Mouse (Mus musculus): ENCODE data around the gene Rab4b. TPM values are rescaled to one million over a fixed set of nuclear protein-coding genes. Genes with fewer than 3 reads are reported as not detected.
A peak's percentile ranks its signal among the peaks of the same experiment; 100 is the strongest.

Gene Rab4b
- 64.5 and 65.1 TPM in 2 replicates for polyA plus RNA-seq (2012; rRNA removed)

GRCm38 (mm10) chr7:27178324-27179216 is at the start of gene Rab4b:
Gene Rab4b, minus strand, starts transcription at chr7:27178896.
- peak within 1 kb of the TSS; percentile 93 for H3K4me3 ChIP-seq (ENCODE audit: control insufficient read depth, low read depth, low read length)
- peaks cover 10% of the 10 kb centered on the region for H3K4me1 ChIP-seq (ENCODE audit: control insufficient read depth, insufficient read depth, low read length)
- TF ChIP-seq CTCF (IDR thresholded peaks at IDR 0.05; ENCODE audit: control insufficient read depth, insufficient read depth, insufficient replicate concordance, low read depth, low read length) (peak; percentile 42; the same call in 1 of the 2 replicates), POLR2A (IDR thresholded peaks at IDR 0.05; ENCODE audit: control insufficient read depth, low read depth, low read length) (peak; percentile 40)
- H3K36me3 ChIP-seq (ENCODE audit: control insufficient read depth, insufficient read depth, low read length) = no peaks in the 10 kb centered on the region
- H3K27ac ChIP-seq (ENCODE audit: control insufficient read depth, insufficient read depth, low read depth, low read length) = peak within 1 kb of the TSS; percentile 78
- H3K27me3 ChIP-seq (ENCODE audit: control insufficient read depth, insufficient read depth, low read length) = no peaks in the 10 kb centered on the region

- Histone ChIP-seq H3K4me1 (ENCODE audit: control insufficient read depth, insufficient read depth, low read length) (peaks cover 23% of the 10 kb centered on the region), H3K27ac (ENCODE audit: control insufficient read depth, insufficient read depth, low read depth, low read length) (peak within 1 kb of the TSS; percentile 58), H3K36me3 (ENCODE audit: control insufficient read depth, insufficient read depth, low read length) (no peaks in the 10 kb centered on the region), H3K27me3 (ENCODE audit: control insufficient read depth, insufficient read depth, low read length) (no peaks in the 10 kb centered on the region), H3K4me3 (ENCODE audit: control insufficient read depth, low read depth, low read length) (peak within 1 kb of the TSS; percentile 79)
- TF ChIP-seq CTCF (IDR thresholded peaks at IDR 0.05; ENCODE audit: control insufficient read depth, insufficient read depth, insufficient replicate concordance, low read depth, low read length) = no peak
- peak; percentile 95 for TF ChIP-seq POLR2A (IDR thresholded peaks at IDR 0.05; ENCODE audit: control insufficient read depth, low read depth, low read length)
Measured at GRCm38 (mm10) chr7:27228281-27228821, 49.7 kb upstream of the Rab4b start, which contains the start of gene Itpkc. Gene Itpkc, minus strand, starts transcription at chr7:27228661.

GRCm38 (mm10) chr7:27227676-27228075 is 49.0 kb upstream of the Rab4b start:
- TF ChIP-seq POLR2A (IDR thresholded peaks at IDR 0.05; ENCODE audit: control insufficient read depth, low read depth, low read length) (no peak), CTCF (IDR thresholded peaks at IDR 0.05; ENCODE audit: control insufficient read depth, insufficient read depth, insufficient replicate concordance, low read depth, low read length) (no peak)
- Histone ChIP-seq H3K36me3 (ENCODE audit: control insufficient read depth, insufficient read depth, low read length) (no peaks in the 10 kb centered on the region), H3K27ac (ENCODE audit: control insufficient read depth, insufficient read depth, low read depth, low read length) (peak overlapping the region; percentile 58), H3K27me3 (ENCODE audit: control insufficient read depth, insufficient read depth, low read length) (no peaks in the 10 kb centered on the region), H3K4me3 (ENCODE audit: control insufficient read depth, low read depth, low read length) (peak overlapping the region; percentile 79), H3K4me1 (ENCODE audit: control insufficient read depth, insufficient read depth, low read length) (peaks cover 19% of the 10 kb centered on the region)

GRCm38 (mm10) chr7:27227276-27227675 is 48.6 kb upstream of the Rab4b start:
- peaks cover 16% of the 10 kb centered on the region for H3K4me1 ChIP-seq (ENCODE audit: control insufficient read depth, insufficient read depth, low read length)
- no peak overlapping the region for H3K27ac ChIP-seq (ENCODE audit: control insufficient read depth, insufficient read depth, low read depth, low read length)
- peak overlapping the region; percentile 79 for H3K4me3 ChIP-seq (ENCODE audit: control insufficient read depth, low read depth, low read length)
- TF ChIP-seq CTCF (IDR thresholded peaks at IDR 0.05; ENCODE audit: control insufficient read depth, insufficient read depth, insufficient replicate concordance, low read depth, low read length) (no peak), POLR2A (IDR thresholded peaks at IDR 0.05; ENCODE audit: control insufficient read depth, low read depth, low read length) (no peak)
- no peaks in the 10 kb centered on the region for H3K27me3 ChIP-seq (ENCODE audit: control insufficient read depth, insufficient read depth, low read length)
- no peaks in the 10 kb centered on the region for H3K36me3 ChIP-seq (ENCODE audit: control insufficient read depth, insufficient read depth, low read length)

GRCm38 (mm10) chr7:27224877-27225575 is 46.3 kb upstream of the Rab4b start:
- no peaks in the 10 kb centered on the region for H3K36me3 ChIP-seq (ENCODE audit: control insufficient read depth, insufficient read depth, low read length)
- no peak overlapping the region for H3K27ac ChIP-seq (ENCODE audit: control insufficient read depth, insufficient read depth, low read depth, low read length)
- TF ChIP-seq POLR2A (IDR thresholded peaks at IDR 0.05; ENCODE audit: control insufficient read depth, low read depth, low read length) (no peak), CTCF (IDR thresholded peaks at IDR 0.05; ENCODE audit: control insufficient read depth, insufficient read depth, insufficient replicate concordance, low read depth, low read length) (no peak)
- no peaks in the 10 kb centered on the region for H3K27me3 ChIP-seq (ENCODE audit: control insufficient read depth, insufficient read depth, low read length)
- no peak overlapping the region for H3K4me3 ChIP-seq (ENCODE audit: control insufficient read depth, low read depth, low read length)
- peaks cover 16% of the 10 kb centered on the region for H3K4me1 ChIP-seq (ENCODE audit: control insufficient read depth, insufficient read depth, low read length)

GRCm38 (mm10) chr7:27222538-27222937 is 43.8 kb upstream of the Rab4b start:
- TF ChIP-seq CTCF (IDR thresholded peaks at IDR 0.05; ENCODE audit: control insufficient read depth, insufficient read depth, insufficient replicate concordance, low read depth, low read length) (no peak), POLR2A (IDR thresholded peaks at IDR 0.05; ENCODE audit: control insufficient read depth, low read depth, low read length) (no peak)
- no peak overlapping the region for H3K4me3 ChIP-seq (ENCODE audit: control insufficient read depth, low read depth, low read length)
- no peaks in the 10 kb centered on the region; the same call in 1 of the 2 replicates for H3K36me3 ChIP-seq (ENCODE audit: control insufficient read depth, insufficient read depth, low read length)

GRCm38 (mm10) chr7:27221939-27222338 is 43.2 kb upstream of the Rab4b start:
- H3K27ac ChIP-seq (ENCODE audit: control insufficient read depth, insufficient read depth, low read depth, low read length) = no peak overlapping the region

More at GRCm38 (mm10) chr7:27222538-27222937, 43.8 kb upstream of the Rab4b start:
- Histone ChIP-seq H3K27me3 (ENCODE audit: control insufficient read depth, insufficient read depth, low read length) (no peaks in the 10 kb centered on the region), H3K27ac (ENCODE audit: control insufficient read depth, insufficient read depth, low read depth, low read length) (no peak overlapping the region), H3K4me1 (ENCODE audit: control insufficient read depth, insufficient read depth, low read length) (peaks cover 9% of the 10 kb centered on the region)

More at GRCm38 (mm10) chr7:27221939-27222338, 43.2 kb upstream of the Rab4b start:
- H3K4me1 ChIP-seq (ENCODE audit: control insufficient read depth, insufficient read depth, low read length) = peaks cover 3% of the 10 kb centered on the region
- H3K36me3 ChIP-seq (ENCODE audit: control insufficient read depth, insufficient read depth, low read length) = no peaks in the 10 kb centered on the region; the same call in 1 of the 2 replicates
- no peaks in the 10 kb centered on the region for H3K27me3 ChIP-seq (ENCODE audit: control insufficient read depth, insufficient read depth, low read length)
- no peak overlapping the region for H3K4me3 ChIP-seq (ENCODE audit: control insufficient read depth, low read depth, low read length)
- TF ChIP-seq CTCF (IDR thresholded peaks at IDR 0.05; ENCODE audit: control insufficient read depth, insufficient read depth, insufficient replicate concordance, low read depth, low read length) (no peak), POLR2A (IDR thresholded peaks at IDR 0.05; ENCODE audit: control insufficient read depth, low read depth, low read length) (no peak)
